Mouse (Mus musculus): ENCODE measurements around the gene Nudcd3. TPM values are rescaled to one million over a fixed set of nuclear protein-coding genes. Genes with fewer than 3 reads are reported as not detected.
"Not testable (repeated sequence)": the region's sequence is repeated elsewhere in the genome, so short reads cannot be mapped to it uniquely, and the experiment has no call there.

Nudcd3 gene
- polyA plus RNA-seq, 1 experiment: 20.0 TPM

DNA sequence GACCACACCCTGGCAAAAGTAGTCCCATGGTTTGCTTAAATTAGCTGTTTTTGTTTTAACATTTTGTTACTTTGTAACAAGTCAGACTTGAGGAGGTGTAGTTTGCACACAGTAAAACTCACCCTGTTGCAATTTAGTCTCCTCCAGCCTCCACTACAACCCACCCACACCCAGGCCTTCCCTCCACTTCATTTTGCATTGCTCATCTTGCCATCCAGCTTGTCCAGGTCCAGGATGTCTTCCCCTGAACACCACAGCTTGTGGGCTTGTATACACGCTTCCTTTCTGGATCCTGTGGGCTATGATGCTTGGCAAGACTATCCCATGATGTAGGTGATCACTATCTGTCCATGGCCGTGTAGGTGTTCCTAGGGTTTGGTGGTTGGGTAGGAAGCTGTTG is 82.3 kb downstream of the Nudcd3 start:
- Histone ChIP-seq H3K4me1 (ENCODE audit: control insufficient read depth, insufficient read depth, insufficient read length) (no peaks in the 10 kb centered on the region), H3K36me3 (ENCODE audit: control insufficient read depth, insufficient read depth, low read length) (peaks cover 15% of the 10 kb centered on the region), H3K27me3 (ENCODE audit: control insufficient read depth, insufficient read depth, low read length) (no peaks in the 10 kb centered on the region), H3K4me3 (ENCODE audit: extremely low read depth, insufficient read depth, insufficient read length) (no peak overlapping the region), H3K27ac (ENCODE audit: insufficient read depth, low read length) (no peak overlapping the region)
- no peak for DNase-seq (ENCODE audit: low read depth in 1 of 2, low spot score in 2 of 2)
- 84% methylated on average over 2 of the region's 2 CpGs for WGBS
- no peak for TF ChIP-seq CTCF (IDR thresholded peaks at IDR 0.05; ENCODE audit: extremely low read depth, insufficient read depth, insufficient read length, insufficient replicate concordance)
- TF ChIP-seq POLR2A (IDR thresholded peaks at IDR 0.05; ENCODE audit: low read depth, low read length): no peak

DNA sequence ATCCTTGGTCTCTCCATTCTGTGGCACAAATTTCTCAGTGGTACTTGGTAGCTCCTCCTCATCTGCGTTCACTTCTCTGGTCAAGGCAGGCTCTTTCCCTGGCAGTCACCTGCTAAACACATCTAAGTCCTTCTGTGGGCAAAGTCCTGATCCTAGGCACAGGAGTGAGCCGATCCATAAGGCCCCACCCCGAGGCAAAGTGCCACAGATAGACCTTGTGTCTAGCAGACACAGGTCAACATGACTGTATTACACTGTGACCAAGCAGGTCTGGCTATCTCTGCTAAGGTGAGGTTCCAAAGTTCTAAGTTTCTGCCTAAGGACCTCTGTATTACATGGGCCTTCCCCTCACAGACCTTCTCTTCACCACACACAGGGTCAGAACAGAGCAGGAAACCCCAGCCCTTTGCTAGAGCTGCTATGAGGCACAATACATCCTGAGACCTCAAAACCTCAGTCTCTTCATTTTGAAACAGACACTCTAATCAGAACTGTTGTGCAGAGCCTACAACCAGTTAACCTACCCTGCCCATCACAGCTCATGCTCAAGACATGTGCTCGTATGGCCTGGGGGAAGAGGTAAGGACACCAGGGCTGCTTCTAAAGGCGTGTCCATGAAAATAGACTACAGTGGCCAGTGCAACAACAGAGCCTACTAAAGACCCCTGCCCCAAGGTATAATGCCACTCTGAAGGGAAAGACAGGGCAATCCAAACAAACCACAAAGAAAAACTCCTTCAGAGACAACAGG is 88.3 kb downstream of the Nudcd3 start:
- H3K27me3 ChIP-seq (ENCODE audit: control insufficient read depth, insufficient read depth, low read length): no peaks in the 10 kb centered on the region
- H3K4me3 ChIP-seq (ENCODE audit: extremely low read depth, insufficient read depth, insufficient read length): no peak overlapping the region
- H3K27ac ChIP-seq (ENCODE audit: insufficient read depth, low read length): no peak overlapping the region
- H3K36me3 ChIP-seq (ENCODE audit: control insufficient read depth, insufficient read depth, low read length): peaks cover 39% of the 10 kb centered on the region
- no peaks in the 10 kb centered on the region for H3K4me1 ChIP-seq (ENCODE audit: control insufficient read depth, insufficient read depth, insufficient read length)
- DNase-seq (ENCODE audit: low read depth in 1 of 2, low spot score in 2 of 2): no peak
- WGBS: 94% methylated on average over 5 of the region's 5 CpGs
- no peak for TF ChIP-seq POLR2A (IDR thresholded peaks at IDR 0.05; ENCODE audit: low read depth, low read length)
- TF ChIP-seq CTCF (IDR thresholded peaks at IDR 0.05; ENCODE audit: extremely low read depth, insufficient read depth, insufficient read length, insufficient replicate concordance): no peak

DNA sequence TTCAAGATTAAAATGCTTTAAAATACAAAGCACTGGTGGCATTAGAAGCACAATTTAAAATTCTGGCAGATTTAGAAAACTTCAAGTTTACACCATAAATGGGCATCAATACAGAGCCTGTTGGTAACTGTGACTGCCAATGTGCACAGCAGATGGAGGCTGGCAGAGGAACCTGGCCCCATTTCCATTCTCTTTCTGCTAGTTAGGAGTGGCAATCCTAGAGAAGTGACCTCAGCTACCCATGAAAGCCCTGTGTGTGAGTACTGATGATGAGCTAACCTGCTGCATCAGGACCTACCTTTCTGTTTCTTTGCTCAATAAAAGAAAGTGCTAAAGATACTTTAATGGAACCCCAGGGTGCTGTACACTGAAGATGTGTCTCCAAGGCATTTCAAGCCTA is 90.2 kb downstream of the Nudcd3 start:
- no peaks in the 10 kb centered on the region for H3K4me1 ChIP-seq (ENCODE audit: control insufficient read depth, insufficient read depth, insufficient read length)
- H3K4me3 ChIP-seq (ENCODE audit: extremely low read depth, insufficient read depth, insufficient read length): no peak overlapping the region
- peaks cover 44% of the 10 kb centered on the region for H3K36me3 ChIP-seq (ENCODE audit: control insufficient read depth, insufficient read depth, low read length)
- TF ChIP-seq CTCF (IDR thresholded peaks at IDR 0.05; ENCODE audit: extremely low read depth, insufficient read depth, insufficient read length, insufficient replicate concordance) (no peak), POLR2A (IDR thresholded peaks at IDR 0.05; ENCODE audit: low read depth, low read length) (no peak)
- no peak for DNase-seq (ENCODE audit: low read depth in 1 of 2, low spot score in 2 of 2)
- H3K27ac ChIP-seq (ENCODE audit: insufficient read depth, low read length): no peak overlapping the region
- H3K27me3 ChIP-seq (ENCODE audit: control insufficient read depth, insufficient read depth, low read length): no peaks in the 10 kb centered on the region

DNA sequence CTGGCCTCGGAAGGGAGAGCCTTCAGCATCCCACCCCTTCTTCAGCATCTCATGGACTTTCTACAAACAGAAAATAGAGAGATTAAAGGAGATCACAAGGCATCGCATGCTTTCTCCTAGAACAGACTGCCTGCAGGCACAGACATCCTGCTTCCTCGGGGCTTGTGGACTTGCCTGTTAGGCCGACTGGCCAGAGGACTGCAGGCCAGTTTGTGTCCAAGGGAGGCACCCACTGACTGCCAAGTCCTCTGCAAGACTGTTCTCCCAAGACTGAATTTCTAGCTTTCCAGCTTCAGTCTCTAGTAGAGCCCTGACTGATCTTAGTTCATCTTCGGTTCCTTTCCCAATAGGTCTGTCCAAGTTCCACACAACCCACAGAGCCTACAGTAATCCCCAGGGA is 91.9 kb downstream of the Nudcd3 start:
- Histone ChIP-seq H3K4me1 (ENCODE audit: control insufficient read depth, insufficient read depth, insufficient read length) (no peaks in the 10 kb centered on the region), H3K4me3 (ENCODE audit: extremely low read depth, insufficient read depth, insufficient read length) (no peak overlapping the region), H3K27me3 (ENCODE audit: control insufficient read depth, insufficient read depth, low read length) (no peaks in the 10 kb centered on the region), H3K27ac (ENCODE audit: insufficient read depth, low read length) (no peak overlapping the region), H3K36me3 (ENCODE audit: control insufficient read depth, insufficient read depth, low read length) (peaks cover 42% of the 10 kb centered on the region)
- DNase-seq (ENCODE audit: low read depth in 1 of 2, low spot score in 2 of 2): no peak
- 93% methylated on average over 5 of the region's 5 CpGs for WGBS
- TF ChIP-seq CTCF (IDR thresholded peaks at IDR 0.05; ENCODE audit: extremely low read depth, insufficient read depth, insufficient read length, insufficient replicate concordance): no peak
- TF ChIP-seq POLR2A (IDR thresholded peaks at IDR 0.05; ENCODE audit: low read depth, low read length): no peak

DNA sequence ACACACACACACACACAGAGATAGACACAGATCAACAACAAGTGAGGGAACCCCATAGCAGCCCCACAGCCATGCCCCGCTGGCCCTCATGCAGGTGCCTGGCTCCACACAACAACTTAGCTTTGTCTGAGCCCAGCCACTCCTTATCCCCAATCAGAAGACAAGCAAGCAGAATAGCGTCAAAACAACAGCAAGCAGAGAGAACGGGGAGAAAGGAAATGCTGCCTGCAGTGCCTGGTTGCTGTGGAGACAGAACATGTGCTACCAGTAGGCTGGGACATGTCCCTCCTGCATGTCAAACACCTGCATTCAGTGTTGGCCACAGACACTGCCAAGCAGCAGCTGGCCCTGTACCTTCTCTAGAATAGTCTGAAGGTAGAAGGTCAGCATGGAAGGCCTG is 92.5 kb downstream of the Nudcd3 start:
- 74% methylated on average over 3 of the region's 3 CpGs for WGBS
- Histone ChIP-seq H3K36me3 (ENCODE audit: control insufficient read depth, insufficient read depth, low read length) (peaks cover 38% of the 10 kb centered on the region), H3K27ac (ENCODE audit: insufficient read depth, low read length) (no peak overlapping the region), H3K27me3 (ENCODE audit: control insufficient read depth, insufficient read depth, low read length) (no peaks in the 10 kb centered on the region), H3K4me1 (ENCODE audit: control insufficient read depth, insufficient read depth, insufficient read length) (no peaks in the 10 kb centered on the region), H3K4me3 (ENCODE audit: extremely low read depth, insufficient read depth, insufficient read length) (no peak overlapping the region)
- TF ChIP-seq POLR2A (IDR thresholded peaks at IDR 0.05; ENCODE audit: low read depth, low read length) (no peak), CTCF (IDR thresholded peaks at IDR 0.05; ENCODE audit: extremely low read depth, insufficient read depth, insufficient read length, insufficient replicate concordance) (no peak)
- no peak for DNase-seq (ENCODE audit: low read depth in 1 of 2, low spot score in 2 of 2)

DNA sequence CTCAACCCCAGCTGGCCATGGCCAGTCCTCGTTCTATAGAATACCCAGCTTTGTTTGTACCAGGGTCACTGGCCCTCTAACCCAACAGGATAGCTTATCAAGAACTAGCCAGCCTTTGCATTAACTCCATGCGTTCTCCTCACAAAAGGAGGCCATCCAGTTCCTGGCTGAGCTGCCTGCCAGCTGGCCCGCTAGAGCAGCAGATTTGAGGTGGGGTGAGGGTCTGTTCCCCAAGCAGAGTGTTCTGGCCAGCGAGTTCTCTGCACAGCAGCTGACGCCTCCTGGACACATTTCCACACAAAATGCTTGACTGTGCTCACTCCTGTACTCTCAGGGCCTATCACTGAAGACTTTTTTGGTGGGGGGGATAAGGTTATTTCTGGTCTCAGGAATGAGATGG is 95.5 kb downstream of the Nudcd3 start:
- Histone ChIP-seq H3K4me1 (ENCODE audit: control insufficient read depth, insufficient read depth, insufficient read length) (no peaks in the 10 kb centered on the region), H3K27me3 (ENCODE audit: control insufficient read depth, insufficient read depth, low read length) (no peaks in the 10 kb centered on the region), H3K27ac (ENCODE audit: insufficient read depth, low read length) (no peak overlapping the region), H3K4me3 (ENCODE audit: extremely low read depth, insufficient read depth, insufficient read length) (no peak overlapping the region), H3K36me3 (ENCODE audit: control insufficient read depth, insufficient read depth, low read length) (peaks cover 21% of the 10 kb centered on the region)
- WGBS: 89% methylated on average over 5 of the region's 5 CpGs
- DNase-seq (ENCODE audit: low read depth in 1 of 2, low spot score in 2 of 2): no peak
- TF ChIP-seq POLR2A (IDR thresholded peaks at IDR 0.05; ENCODE audit: low read depth, low read length) (no peak), CTCF (IDR thresholded peaks at IDR 0.05; ENCODE audit: extremely low read depth, insufficient read depth, insufficient read length, insufficient replicate concordance) (no peak)

DNA sequence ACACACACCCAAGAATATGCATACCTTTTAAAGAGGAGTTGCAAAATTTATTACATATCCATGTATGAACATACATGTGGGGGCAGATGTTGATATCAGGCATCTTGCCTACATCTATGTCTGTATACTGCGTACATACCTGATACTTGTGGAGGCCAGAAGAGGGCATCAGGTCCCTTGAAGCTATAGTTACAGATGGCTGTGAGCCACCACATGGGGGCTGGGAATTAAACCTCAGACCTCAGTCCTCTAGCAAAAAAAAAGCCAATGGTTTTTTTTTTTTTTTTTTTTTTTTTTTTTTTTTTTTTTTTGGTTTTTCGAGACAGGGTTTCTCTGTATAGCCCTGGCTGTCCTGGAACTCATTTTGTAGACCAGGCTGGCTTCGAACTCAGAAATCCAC is 103.6 kb downstream of the Nudcd3 start:
- H3K4me3 ChIP-seq (ENCODE audit: extremely low read depth, insufficient read depth, insufficient read length); H3K4me1 ChIP-seq (ENCODE audit: control insufficient read depth, insufficient read depth, insufficient read length); DNase-seq (ENCODE audit: low read depth in 1 of 2, low spot score in 2 of 2); H3K27ac ChIP-seq (ENCODE audit: insufficient read depth, low read length); H3K27me3 ChIP-seq (ENCODE audit: control insufficient read depth, insufficient read depth, low read length); H3K36me3 ChIP-seq (ENCODE audit: control insufficient read depth, insufficient read depth, low read length): not testable (repeated sequence)
- 81% methylated on average over 3 of the region's 3 CpGs for WGBS
